Mouse (Mus musculus): Measurements from ENCODE around the gene Vmn2r77. TPM values are rescaled to one million over a fixed set of nuclear protein-coding genes. Genes with fewer than 3 reads are reported as not detected.
"Not testable (repeated sequence)": the region's sequence is repeated elsewhere in the genome, so short reads cannot be mapped to it uniquely, and the experiment has no call there.

Vmn2r77 gene
- total RNA-seq (2021), result not detected

DNA sequence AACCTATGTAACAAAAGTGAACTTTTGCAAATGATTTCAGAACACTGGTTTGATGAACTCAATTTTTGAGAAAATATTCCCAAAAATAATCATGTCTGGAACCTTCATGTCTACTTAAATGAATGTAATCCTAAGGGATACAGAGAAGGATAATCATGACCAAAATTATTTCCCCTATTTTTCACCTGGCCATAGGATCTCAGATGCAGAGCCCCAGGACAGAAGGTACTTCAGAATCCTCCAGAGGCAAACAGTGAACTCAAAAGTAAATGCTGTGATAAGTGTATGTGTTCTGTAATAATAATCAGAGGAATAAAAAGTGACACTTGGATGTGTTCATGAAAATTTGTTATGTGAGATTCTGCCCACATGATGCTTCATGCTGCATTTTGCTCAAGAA is at the start of gene Vmn2r77:
TSS of gene Vmn2r77 (plus strand) at position 301 of the 400 bp plus-strand sequence.
- intact Hi-C loops (cut with DNase I), result no loop called here
- no peak for DNase-seq (ENCODE audit: low spot score)

- intact Hi-C loops (cut with DNase I), result no loop called here
- DNase-seq (ENCODE audit: low spot score), result no peak
Measured at GRCm38 (mm10) chr7:86760751-86761150, 34.1 kb upstream of the Vmn2r77 start.

DNA sequence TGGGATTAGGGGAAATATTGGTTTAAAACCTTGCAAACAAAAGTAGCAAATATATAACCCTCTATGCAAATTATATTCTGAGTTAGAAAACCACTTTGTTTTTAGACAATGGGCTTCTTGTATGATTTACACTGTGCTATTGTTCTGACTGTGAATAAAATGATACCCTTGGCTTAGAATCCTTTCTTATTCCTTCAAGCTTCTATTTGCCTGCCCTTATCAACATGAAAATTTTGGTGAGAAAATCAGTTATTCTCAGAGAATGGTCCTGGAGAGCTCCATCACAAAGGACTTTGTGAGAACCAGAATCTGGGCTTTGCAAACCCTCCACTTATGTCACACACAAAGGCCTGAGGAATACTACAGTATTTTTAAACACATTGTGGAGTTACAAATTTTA is 30.2 kb upstream of the Vmn2r77 start:
- intact Hi-C loops (cut with DNase I), result no loop called here
- DNase-seq (ENCODE audit: low spot score), result no peak

DNA sequence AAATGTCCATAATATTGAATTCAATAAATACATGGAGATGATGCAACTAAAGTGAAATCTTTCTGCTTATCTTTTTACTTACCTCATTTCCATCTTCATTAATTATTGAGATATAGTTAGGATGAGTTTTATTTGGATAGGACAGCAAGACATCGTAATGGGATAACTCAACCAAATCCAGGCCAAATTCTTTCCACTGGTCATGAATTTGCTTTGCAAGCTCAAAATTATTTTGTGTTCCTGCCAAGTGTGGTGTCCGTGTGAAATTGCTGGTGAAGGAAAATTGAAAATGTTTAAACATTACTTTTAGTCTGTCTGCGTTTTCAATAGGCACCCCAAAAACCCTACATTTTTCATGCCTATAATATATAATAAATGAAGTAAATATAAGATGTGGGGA is 23.2 kb upstream of the Vmn2r77 start:
- no peak for DNase-seq (ENCODE audit: low spot score)
- intact Hi-C loops (cut with DNase I), result no loop called here

- intact Hi-C loops (cut with DNase I), result no loop called here
- DNase-seq (ENCODE audit: low spot score), result no peak
Measured at GRCm38 (mm10) chr7:86775617-86776325, 19.1 kb upstream of the Vmn2r77 start, which contains the start of gene Folh1. Gene Folh1, minus strand, starts transcription at chr7:86775943.

- DNase-seq (ENCODE audit: low spot score); intact Hi-C loops (cut with DNase I): not testable (repeated sequence)
Measured at GRCm38 (mm10) chr7:86815241-86815640, 20.4 kb downstream of the Vmn2r77 start.

GRCm38 (mm10) chr7:86815716-86816115 is 20.9 kb downstream of the Vmn2r77 start:
- not testable (repeated sequence) for DNase-seq (ENCODE audit: low spot score)

GRCm38 (mm10) chr7:86816466-86816865 is 21.6 kb downstream of the Vmn2r77 start:
- intact Hi-C loops (cut with DNase I), result no loop called here

More at GRCm38 (mm10) chr7:86815716-86816115, 20.9 kb downstream of the Vmn2r77 start:
- intact Hi-C loops (cut with DNase I), result not testable (repeated sequence)

More at GRCm38 (mm10) chr7:86816466-86816865, 21.6 kb downstream of the Vmn2r77 start:
- DNase-seq (ENCODE audit: low spot score), result no peak

Other genes with a start within 250 kb of the Vmn2r77 start
- gene Olfr295, start 211.2 kb upstream of the Vmn2r77 start, total RNA-seq (2021), result not detected
- not detected for gene Olfr294, start 178.4 kb upstream of the Vmn2r77 start, total RNA-seq (2021)
- not detected for gene Olfr293, start 146.0 kb upstream of the Vmn2r77 start, total RNA-seq (2021)
- not detected for gene Olfr292, start 106.7 kb upstream of the Vmn2r77 start, total RNA-seq (2021)
- gene Folh1, start 19.1 kb upstream of the Vmn2r77 start, total RNA-seq (2021), result under 1 TPM; 0.11 to 0.21 TPM
- gene Vmn2r78, start 120.1 kb downstream of the Vmn2r77 start, total RNA-seq (2021), result not detected
- gene Vmn2r79, start 201.1 kb downstream of the Vmn2r77 start, total RNA-seq (2021), result not detected

All from heart, postnatal 25 days (tissue).